Mouse (Mus musculus) stomach, embryonic 15.5 days (tissue): ENCODE measurements around the gene Apoa2. TPM values are rescaled to one million over a fixed set of nuclear protein-coding genes. Genes with fewer than 3 reads are reported as not detected.

Source experiments
- ATAC-seq: fragments of 200-750 bp; cut with Nextera tagmentation; 2 replicates; pipeline ENCODE4 v1.8.0; 2017; ENCODE audit warnings: low read depth, moderate number of reproducible peaks, moderate TSS enrichment; ENCODE audit not compliant: insufficient read depth, low FRiP score
- H3K27ac ChIP-seq: fragments of 300-500 bp; sonication (generic); 2 replicates; pipeline ENCODE4 v1.5.1; 2015; ENCODE audit warnings: mild to moderate bottlenecking, inconsistent platforms
- H3K27me3 ChIP-seq: fragments of 300-500 bp; sonication (generic); replicated peaks from 2 replicates; pipeline ENCODE4 v1.6.1; 2015; ENCODE audit warnings: inconsistent platforms
- H3K36me3 ChIP-seq: fragments of 300-500 bp; sonication (generic); 2 replicates; pipeline ENCODE4 v1.6.1; 2015; ENCODE audit warnings: inconsistent platforms
- H3K4me1 ChIP-seq: fragments of 300-500 bp; sonication (generic); 2 replicates; pipeline ENCODE4 v1.6.1; 2015; ENCODE audit warnings: inconsistent platforms
- H3K4me2 ChIP-seq: fragments of 300-500 bp; sonication (generic); 2 replicates; pipeline ENCODE4 v1.6.1; 2015; ENCODE audit warnings: mild to moderate bottlenecking, inconsistent platforms
- H3K4me3 ChIP-seq: fragments of 300-500 bp; sonication (generic); replicated peaks from 2 replicates; pipeline ENCODE4 v1.5.1; 2015; ENCODE audit warnings: inconsistent platforms
- H3K9ac ChIP-seq: fragments of 300-500 bp; sonication (generic); 2 replicates; pipeline ENCODE4 v1.6.1; 2015; ENCODE audit warnings: inconsistent platforms
- H3K9me3 ChIP-seq: fragments of 300-500 bp; sonication (generic); 2 replicates; pipeline ENCODE4 v1.6.1; 2016; ENCODE audit warnings: inconsistent platforms
- WGBS: fragments of 180-500 bp; shearing (Covaris S2); methylation state at CpG from one replicate; pipeline ENCODE4 v1.1.7; 2015; 5-methylcytosine and 5-hydroxymethylcytosine counted together
- polyA plus RNA-seq: library from polyadenylated mRNA; unstranded; fragments of >200 nt; fragmentation: Nextera tagmentation; extraction: Ambion mirVana; gene quantifications from 2 replicates; pipeline ENCODE4 v1.2.1, GENCODE M21; 2015

The Apoa2 gene
- polyA plus RNA-seq, 1 experiment from 2014 or later, result 523 TPM

- WGBS, result 9% methylated on average over 18 of the region's 18 CpGs
- H3K9me3 ChIP-seq, result no peaks in the 10 kb centered on the region
- ATAC-seq, result no peak
These were observed 31.6 kb upstream of the Apoa2 start for GRCm38 (mm10) chr1:171193093-171193840.

GRCm38 (mm10) chr1:171193911-171194830 lies 30.7 kb upstream of the Apoa2 start:
- ATAC-seq, result no peak
- peaks cover 21% of the 10 kb centered on the region for H3K27me3 ChIP-seq
- peak overlapping the region; percentile 46; the same call in 1 of the 2 replicates for H3K4me2 ChIP-seq
- no peaks in the 10 kb centered on the region for H3K36me3 ChIP-seq
- 31% methylated on average over 11 of the region's 11 CpGs for WGBS
- H3K27ac ChIP-seq, result no peak overlapping the region
- H3K9me3 ChIP-seq, result no peaks in the 10 kb centered on the region
- H3K4me3 ChIP-seq, result no peak overlapping the region
- peaks cover 33% of the 10 kb centered on the region for H3K4me1 ChIP-seq
- H3K9ac ChIP-seq, result no peak overlapping the region

More at GRCm38 (mm10) chr1:171193093-171193840, 31.6 kb upstream of the Apoa2 start:
- Histone ChIP-seq H3K27me3 (peaks cover 21% of the 10 kb centered on the region), H3K36me3 (no peaks in the 10 kb centered on the region), H3K27ac (no peak overlapping the region), H3K4me3 (no peak overlapping the region; the same call in 1 of the 2 replicates), H3K9ac (no peak overlapping the region), H3K4me1 (peaks cover 37% of the 10 kb centered on the region), H3K4me2 (peak overlapping the region; percentile 46)

GRCm38 (mm10) chr1:171195046-171195822 lies 29.6 kb upstream of the Apoa2 start:
- Histone ChIP-seq H3K27me3 (peaks cover 21% of the 10 kb centered on the region), H3K27ac (no peak overlapping the region), H3K36me3 (no peaks in the 10 kb centered on the region), H3K4me3 (peak overlapping the region; percentile 51), H3K9me3 (no peaks in the 10 kb centered on the region), H3K4me2 (peak overlapping the region; percentile 91), H3K4me1 (peaks cover 25% of the 10 kb centered on the region), H3K9ac (peak overlapping the region; percentile 23; the same call in 1 of the 2 replicates)
- ATAC-seq, result no peak
- WGBS, result 16% methylated on average over 20 of the region's 20 CpGs

GRCm38 (mm10) chr1:171195887-171196397 lies 28.9 kb upstream of the Apoa2 start, which contains the start of gene Pcp4l1:
Gene Pcp4l1 (minus strand): TSS chr1:171196268.
- peaks cover 21% of the 10 kb centered on the region for H3K27me3 ChIP-seq
- H3K4me1 ChIP-seq, result peaks cover 25% of the 10 kb centered on the region
- H3K9ac ChIP-seq, result peak within 1 kb of the TSS; percentile 23; the same call in 1 of the 2 replicates
- H3K4me2 ChIP-seq, result peak within 1 kb of the TSS; percentile 91
- no peaks in the 10 kb centered on the region for H3K36me3 ChIP-seq
- H3K4me3 ChIP-seq, result peak within 1 kb of the TSS; percentile 51
- H3K9me3 ChIP-seq, result no peaks in the 10 kb centered on the region
- no peak within 1 kb of the TSS for H3K27ac ChIP-seq
- WGBS, result under 1% methylated on average over 33 of the region's 33 CpGs
- peak; percentile 88 for ATAC-seq

DNA sequence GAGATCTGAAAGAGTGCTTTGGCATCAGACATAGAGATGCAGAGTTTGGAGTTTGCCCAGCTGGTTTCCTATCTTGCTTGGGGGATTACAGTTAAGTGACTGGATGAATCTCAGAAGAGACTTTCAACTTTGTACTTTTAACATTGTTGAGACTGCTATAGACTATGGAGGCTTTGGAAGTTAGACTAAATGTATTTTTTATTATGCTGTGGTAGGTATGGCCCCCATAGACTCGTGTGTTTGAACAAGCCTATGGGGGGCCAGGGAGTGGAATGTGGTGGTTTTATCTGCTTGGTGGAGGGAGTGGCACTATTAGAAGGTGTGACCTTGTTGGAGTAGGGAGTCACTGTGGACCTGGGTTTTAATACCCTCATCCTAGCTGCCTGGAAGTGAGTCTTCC lies 25.3 kb upstream of the Apoa2 start:
- 41% methylated on average over 1 of the region's 1 CpGs for WGBS
- no peak overlapping the region for H3K4me2 ChIP-seq
- no peak overlapping the region for H3K9ac ChIP-seq
- H3K9me3 ChIP-seq, result no peaks in the 10 kb centered on the region
- H3K27me3 ChIP-seq, result peaks cover 17% of the 10 kb centered on the region
- no peak overlapping the region for H3K27ac ChIP-seq
- no peaks in the 10 kb centered on the region for H3K36me3 ChIP-seq
- H3K4me1 ChIP-seq, result peaks cover 11% of the 10 kb centered on the region
- H3K4me3 ChIP-seq, result no peak overlapping the region
- ATAC-seq, result no peak

DNA sequence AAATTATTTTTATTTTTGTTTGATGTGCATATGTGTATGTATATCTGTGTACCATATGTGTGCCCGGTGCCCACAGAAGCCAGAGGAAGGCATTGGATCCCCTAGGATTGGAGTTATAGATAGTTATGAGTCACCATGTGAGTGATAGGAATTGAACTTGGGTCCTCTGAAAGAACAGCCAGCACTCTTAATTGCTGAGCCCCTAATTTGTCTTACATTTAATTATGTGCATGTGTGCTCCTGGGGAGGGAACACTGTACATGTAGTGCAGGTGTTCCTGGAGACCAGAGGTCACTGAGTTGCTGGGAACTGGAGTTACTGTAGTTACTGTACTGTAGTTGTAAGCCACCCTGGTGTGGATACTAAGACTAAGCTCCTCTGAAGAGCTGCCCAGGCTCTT lies 24.1 kb upstream of the Apoa2 start:
- Histone ChIP-seq H3K36me3 (no peaks in the 10 kb centered on the region), H3K27me3 (peaks cover 5% of the 10 kb centered on the region), H3K9me3 (no peaks in the 10 kb centered on the region), H3K4me2 (no peak overlapping the region), H3K4me1 (peaks cover 6% of the 10 kb centered on the region), H3K4me3 (no peak overlapping the region), H3K9ac (no peak overlapping the region), H3K27ac (no peak overlapping the region)
- WGBS, result 95% methylated on average over 1 of the region's 1 CpGs
- no peak for ATAC-seq

DNA sequence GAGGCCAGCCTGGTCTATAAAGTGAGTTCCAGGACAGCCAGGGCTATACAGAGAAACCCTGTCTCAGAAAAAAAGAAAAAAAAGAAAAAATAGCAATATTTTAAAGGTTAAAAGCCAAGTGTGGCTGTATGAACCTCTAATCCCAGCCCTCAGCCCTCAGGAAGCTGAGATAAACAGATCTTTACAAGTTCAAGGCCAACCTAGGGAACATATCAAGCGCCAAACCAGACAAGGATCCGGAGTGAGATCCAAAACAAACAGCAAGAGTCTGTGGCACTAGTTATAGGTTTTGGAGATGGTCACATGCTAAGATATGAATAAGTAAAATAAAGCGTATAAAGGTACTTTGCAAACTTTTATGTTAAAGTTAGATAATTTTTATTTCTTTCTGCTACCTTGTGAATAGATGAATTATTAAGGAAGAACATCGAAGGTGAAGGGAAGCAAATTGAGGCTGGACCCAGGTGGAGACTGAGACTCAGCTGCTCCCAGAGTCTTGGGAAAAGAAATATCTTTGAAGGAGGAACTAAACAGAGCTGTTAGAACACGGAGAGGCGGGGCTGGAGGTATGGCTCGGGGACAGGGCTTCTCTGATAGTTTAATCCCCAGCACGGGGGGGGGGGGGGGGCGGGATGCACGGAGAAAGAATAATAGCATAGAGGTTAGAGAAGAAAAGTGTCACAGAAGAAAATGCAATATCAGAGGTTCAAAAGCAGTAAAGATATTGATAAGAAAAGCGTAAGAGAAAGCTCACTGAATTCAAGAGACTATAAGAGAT lies 21.2 kb upstream of the Apoa2 start:
- Histone ChIP-seq H3K4me1 (no peaks in the 10 kb centered on the region), H3K27me3 (no peaks in the 10 kb centered on the region), H3K36me3 (no peaks in the 10 kb centered on the region), H3K4me3 (no peak overlapping the region), H3K9ac (no peak overlapping the region), H3K27ac (no peak overlapping the region), H3K4me2 (no peak overlapping the region), H3K9me3 (no peaks in the 10 kb centered on the region)
- no peak for ATAC-seq
- 50% methylated on average over 10 of the region's 11 CpGs for WGBS

DNA sequence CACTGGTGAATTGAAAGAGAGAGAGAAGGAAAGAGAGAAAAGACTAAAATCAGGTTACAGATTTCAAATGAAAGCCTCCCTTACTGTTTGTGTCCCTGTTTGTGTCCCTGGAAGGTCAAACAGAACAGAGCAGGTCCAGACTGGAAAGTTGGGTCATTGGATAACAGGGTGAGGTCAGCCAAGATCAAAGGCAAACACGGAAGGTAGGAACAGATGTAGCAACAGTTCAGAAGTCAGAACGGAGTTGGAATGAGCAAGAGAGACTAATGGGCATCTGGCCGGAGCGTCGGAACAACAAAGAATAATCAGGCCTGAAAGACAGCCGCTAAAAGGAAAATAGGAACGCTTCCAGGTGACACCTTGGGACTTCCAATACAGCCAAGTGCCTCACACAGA lies 20.6 kb upstream of the Apoa2 start:
- H3K9me3 ChIP-seq, result no peaks in the 10 kb centered on the region
- 62% methylated on average over 7 of the region's 7 CpGs for WGBS
- H3K27me3 ChIP-seq, result no peaks in the 10 kb centered on the region
- no peaks in the 10 kb centered on the region for H3K36me3 ChIP-seq
- H3K4me2 ChIP-seq, result no peak overlapping the region
- ATAC-seq, result no peak
- H3K9ac ChIP-seq, result no peak overlapping the region
- H3K27ac ChIP-seq, result no peak overlapping the region
- no peaks in the 10 kb centered on the region for H3K4me1 ChIP-seq
- H3K4me3 ChIP-seq, result no peak overlapping the region

DNA sequence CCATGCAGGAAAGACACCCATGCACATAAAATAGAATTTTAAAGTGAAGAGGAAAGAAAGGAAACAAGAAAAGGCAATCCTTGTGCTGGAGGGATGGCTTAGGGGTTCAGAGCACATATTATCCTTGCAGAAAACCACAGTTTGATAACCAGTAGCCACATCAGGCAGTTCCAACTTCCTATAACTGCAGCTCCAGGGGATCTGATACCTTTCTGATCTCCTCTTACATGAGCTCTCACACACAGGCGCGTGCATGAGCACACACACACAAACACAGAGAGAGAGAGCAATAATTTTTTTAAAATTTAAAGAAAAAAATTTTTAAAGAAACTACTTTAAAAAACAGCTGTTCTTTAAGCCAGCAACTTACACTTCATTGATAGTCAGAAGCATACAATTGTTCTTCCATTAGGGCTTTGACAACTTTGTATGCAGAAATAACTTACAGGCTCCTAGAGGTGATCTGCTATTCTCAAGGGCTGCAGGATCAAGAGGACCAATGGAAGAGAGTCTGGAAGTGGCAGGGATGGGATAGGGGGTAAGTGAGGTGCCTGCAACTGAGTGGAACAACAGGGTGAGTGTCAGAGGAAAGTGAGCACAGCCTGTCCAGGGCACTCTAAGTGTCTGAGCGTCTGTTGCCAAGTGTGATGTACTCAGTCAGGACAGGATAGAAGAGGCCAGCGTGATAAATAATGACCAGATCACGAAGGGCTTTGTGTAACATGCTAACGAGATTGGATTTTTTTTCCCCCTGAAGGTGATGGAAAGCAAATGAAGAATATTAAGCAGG lies 19.0 kb upstream of the Apoa2 start:
- Histone ChIP-seq H3K9ac (no peak overlapping the region), H3K4me3 (no peak overlapping the region), H3K27me3 (no peaks in the 10 kb centered on the region; the same call in 1 of the 2 replicates), H3K27ac (no peak overlapping the region), H3K4me1 (no peaks in the 10 kb centered on the region), H3K36me3 (no peaks in the 10 kb centered on the region), H3K9me3 (no peaks in the 10 kb centered on the region), H3K4me2 (no peak overlapping the region)
- ATAC-seq, result no peak
- WGBS, result 75% methylated on average over 6 of the region's 6 CpGs

DNA sequence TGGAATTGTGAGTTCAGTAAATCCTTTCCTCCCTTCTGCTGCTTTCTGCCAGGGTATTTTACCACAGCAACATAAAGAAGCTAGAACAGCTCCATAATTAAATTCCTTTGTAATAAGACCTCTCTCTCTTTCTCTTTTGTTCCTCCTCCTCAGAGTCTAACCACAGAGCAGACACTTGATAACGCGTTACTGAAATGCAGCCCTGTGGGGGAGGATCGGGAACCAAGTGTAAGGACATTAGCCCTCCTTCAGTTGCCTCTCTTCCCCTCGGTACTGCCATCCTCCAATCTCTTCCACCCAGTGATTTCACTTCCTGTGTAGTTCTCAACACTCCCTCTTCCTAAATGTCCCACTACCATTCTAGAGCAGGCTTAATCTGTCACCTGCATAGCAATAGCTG lies 15.4 kb upstream of the Apoa2 start:
- H3K4me2 ChIP-seq, result no peak overlapping the region
- H3K9me3 ChIP-seq, result no peaks in the 10 kb centered on the region
- no peak overlapping the region for H3K27ac ChIP-seq
- H3K36me3 ChIP-seq, result no peaks in the 10 kb centered on the region
- no peak overlapping the region for H3K9ac ChIP-seq
- WGBS, result 23% methylated on average over 4 of the region's 4 CpGs
- no peaks in the 10 kb centered on the region; the same call in 1 of the 2 replicates for H3K27me3 ChIP-seq
- no peaks in the 10 kb centered on the region for H3K4me1 ChIP-seq
- no peak overlapping the region for H3K4me3 ChIP-seq
- no peak for ATAC-seq
